Mouse (Mus musculus) heart, postnatal 25 days (tissue): ENCODE measurements around the gene Prpsap1. TPM values are rescaled to one million over a fixed set of nuclear protein-coding genes. Genes with fewer than 3 reads are reported as not detected.
"Not testable (repeated sequence)": the region's sequence is repeated elsewhere in the genome, so short reads cannot be mapped to it uniquely, and the experiment has no call there.

Experiments used
- DNase-seq: peaks from one replicate; pipeline ENCODE4 v3.0.0; 2022; ENCODE audit warnings: low spot score
- intact Hi-C: fragments of 180-260 bp; cut with DNase I; formaldehyde crosslinking; loops from one replicate; pipeline ENCODE4 v1.15.1; 2025
- total RNA-seq, 2 experiments: library from RNA; stranded (reverse); gene quantifications; 2 replicates each; pipeline ENCODE4 v1.2.3; 2021

Prpsap1 gene
- total RNA-seq, 2 experiments from 2014 or later = 33.2 to 35.1 TPM

DNA sequence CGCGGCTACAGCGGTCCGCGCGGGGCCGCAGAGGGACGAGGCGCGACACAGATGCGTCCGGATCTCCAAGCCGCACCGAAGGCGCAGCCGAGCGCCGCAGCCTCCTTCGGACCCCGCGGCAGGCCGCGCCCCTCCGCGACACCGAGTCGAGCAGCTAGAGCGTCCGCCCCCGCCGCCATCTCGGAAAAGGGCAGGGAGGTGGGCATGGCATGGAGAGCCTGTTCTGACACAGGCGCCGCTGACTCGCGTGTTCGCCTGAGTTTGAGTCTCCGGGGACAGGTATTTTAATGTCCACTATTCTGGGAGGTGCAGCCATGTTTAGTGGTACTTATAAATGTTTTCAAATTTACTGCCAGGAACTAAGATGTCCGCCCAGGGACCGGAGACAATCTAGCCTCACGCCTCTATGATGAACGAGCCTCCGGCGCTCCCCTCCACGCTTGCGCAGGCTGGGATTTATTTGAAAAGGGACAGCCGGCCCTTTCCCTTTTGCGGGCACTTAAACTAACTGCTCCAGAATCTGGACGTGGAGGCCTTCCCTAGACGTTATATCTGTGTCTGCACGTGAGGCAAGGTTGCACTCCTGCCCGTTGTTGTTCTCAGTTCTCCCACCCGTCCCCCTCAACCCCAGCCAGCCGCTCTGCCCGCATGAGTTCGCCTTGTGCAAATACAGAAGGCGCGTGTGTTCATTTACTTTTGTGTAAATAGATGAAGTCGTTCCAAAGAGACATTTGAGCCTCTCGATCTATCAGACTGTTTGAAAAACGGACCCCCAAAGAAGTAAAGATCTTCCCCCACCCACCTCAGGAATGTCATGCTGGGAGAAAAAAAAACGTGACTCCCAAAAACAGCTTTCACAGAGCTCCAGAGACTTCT lies 3.5 kb downstream of the Prpsap1 start:
- DNase-seq = peak; percentile 75
- intact Hi-C loops = no loop called here

DNA sequence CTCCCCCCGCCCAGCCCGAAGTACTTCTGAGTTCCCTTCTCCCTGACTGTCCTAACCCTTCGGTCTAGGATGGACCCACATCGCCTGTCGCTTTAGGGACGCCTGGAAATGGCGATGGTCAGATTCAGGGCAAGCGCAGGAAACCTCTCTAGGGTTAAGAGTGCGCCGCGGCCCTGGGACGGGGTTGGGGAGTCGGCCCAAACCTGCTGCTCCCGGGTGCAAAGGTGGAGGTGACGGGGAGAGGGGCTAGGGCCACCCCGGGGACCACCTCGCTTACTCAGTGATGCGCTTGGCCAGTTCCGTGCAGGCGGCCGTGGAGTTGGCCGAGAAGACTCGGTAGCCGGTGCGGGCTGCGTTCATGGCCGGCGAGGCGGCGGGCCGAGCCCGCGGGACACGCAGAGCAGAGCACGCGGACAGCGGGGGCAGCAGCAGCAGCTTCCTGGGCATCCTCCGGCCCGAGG lies 4.2 kb downstream of the Prpsap1 start:
- intact Hi-C loops = loop anchor here (10.0 kb wide), 1 partner anchor 45 kb away; the partner anchor contains the start of gene Sphk1
- no peak for DNase-seq

DNA sequence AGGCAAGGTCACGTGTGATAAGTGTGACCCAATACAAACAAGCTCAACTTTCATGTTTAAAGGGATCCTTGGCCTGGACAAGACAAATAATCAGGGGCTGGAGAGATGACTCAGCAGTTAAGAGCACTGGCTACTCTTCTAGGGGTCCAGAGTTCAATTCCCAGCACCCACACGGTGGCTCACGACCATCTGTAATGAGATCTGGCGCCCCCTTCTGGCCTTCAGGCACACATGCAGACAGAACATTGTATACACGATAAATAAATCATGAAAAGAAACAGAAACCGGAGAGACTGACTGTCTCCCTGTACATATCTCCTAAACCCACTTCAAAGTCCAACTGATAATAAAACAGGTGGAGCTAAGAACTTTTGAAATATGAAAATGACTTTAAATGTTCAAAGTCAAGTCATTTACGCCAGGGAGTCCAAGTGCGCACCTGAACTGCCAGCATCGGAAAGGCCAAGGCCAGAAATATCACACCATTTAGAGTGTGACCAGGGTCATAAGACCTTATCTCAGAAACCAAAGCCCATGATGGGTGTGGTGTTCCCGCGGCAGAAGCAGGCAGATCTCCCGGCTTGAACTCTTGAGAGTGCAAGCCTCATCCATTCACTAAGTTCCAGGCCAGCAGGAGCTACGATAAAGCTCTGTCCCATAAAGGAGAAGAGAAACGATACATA lies 5.2 kb downstream of the Prpsap1 start:
- intact Hi-C loops = loop anchor here (10.0 kb wide), 1 partner anchor 46 kb away; the partner anchor contains the start of gene Sphk1
- DNase-seq = no peak

GRCm38 (mm10) chr11:116488207-116488606 lies 5.8 kb downstream of the Prpsap1 start:
- intact Hi-C loops = loop anchor here (10.0 kb wide), 1 partner anchor 47 kb away; the partner anchor contains the start of gene Sphk1
- DNase-seq = no peak

GRCm38 (mm10) chr11:116484261-116484660 lies 9.7 kb downstream of the Prpsap1 start:
- intact Hi-C loops = loop anchor here (10.0 kb wide), 1 partner anchor 51 kb away; the partner anchor contains the start of gene Sphk1
- DNase-seq = no peak

GRCm38 (mm10) chr11:116481776-116482175 lies 12.2 kb downstream of the Prpsap1 start:
- intact Hi-C loops = loop anchor here (10.0 kb wide), 1 partner anchor 53 kb away; the partner anchor contains the start of gene Sphk1
- DNase-seq = no peak

DNA sequence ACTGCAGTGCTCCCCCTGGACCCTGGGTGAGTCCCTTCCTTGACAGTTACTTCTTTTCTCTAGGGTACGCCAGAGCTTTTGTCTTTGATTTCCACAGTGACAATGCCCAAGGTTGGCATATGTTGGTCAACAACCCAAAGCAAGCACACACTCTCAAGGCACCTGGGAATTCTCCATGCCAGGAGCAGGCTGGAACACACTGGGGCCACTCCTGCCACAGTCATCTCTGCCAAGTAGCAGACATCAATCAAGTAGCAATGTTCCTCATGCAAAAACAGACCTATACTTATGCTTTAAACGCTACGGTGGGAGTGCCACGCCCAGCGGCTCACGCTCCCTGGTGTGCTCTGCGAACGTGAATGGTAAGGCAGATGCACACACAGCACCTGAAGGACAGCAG lies 13.0 kb downstream of the Prpsap1 start:
- no peak for DNase-seq
- intact Hi-C loops = loop anchor here (10.0 kb wide), 1 partner anchor 54 kb away; the partner anchor contains the start of gene Sphk1

DNA sequence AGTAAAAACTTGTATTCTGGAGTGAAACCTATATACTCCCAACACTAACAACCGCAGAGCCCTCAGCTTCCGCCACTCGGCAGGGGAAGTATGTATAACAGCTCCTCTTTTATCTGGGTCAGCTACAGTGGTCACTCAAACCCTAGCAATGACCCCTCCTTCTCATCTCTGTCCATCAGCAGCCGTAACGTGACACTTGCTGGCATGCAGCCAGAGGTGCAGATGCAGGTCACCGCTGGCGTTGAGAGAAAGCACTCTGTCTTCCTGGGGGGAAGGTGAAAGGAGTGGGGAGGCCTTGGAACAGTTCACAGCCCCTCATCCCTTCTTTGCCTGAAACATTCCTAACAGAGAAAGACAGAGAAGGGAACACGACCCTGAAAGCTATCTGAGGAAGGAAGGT lies 14.2 kb downstream of the Prpsap1 start:
- no peak for DNase-seq
- intact Hi-C loops = loop anchor here (10.0 kb wide), 1 partner anchor 55 kb away; the partner anchor contains the start of gene Sphk1

DNA sequence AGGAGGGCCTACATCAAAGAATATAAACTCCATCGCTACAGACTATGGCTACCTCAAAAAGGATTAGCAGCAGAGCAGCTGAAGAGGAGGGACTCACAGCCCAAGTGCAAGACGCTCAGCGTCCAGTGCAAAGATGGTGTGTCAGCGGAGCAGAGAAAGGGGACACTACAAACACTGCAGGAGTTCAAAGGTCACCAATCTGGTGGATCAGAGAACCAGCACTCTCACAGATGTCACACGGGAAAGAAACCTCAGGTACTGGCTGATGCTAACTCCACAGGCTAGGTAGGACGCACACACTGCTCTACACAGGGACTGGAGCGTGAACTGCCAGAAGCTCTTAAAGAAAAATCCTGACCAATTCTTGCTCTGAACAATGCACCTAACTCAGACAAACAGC lies 15.0 kb downstream of the Prpsap1 start:
- no peak for DNase-seq
- intact Hi-C loops = no loop called here

GRCm38 (mm10) chr11:116477160-116477759 lies 16.7 kb downstream of the Prpsap1 start:
- DNase-seq = no peak
- intact Hi-C loops = no loop called here

GRCm38 (mm10) chr11:116476696-116477095 lies 17.3 kb downstream of the Prpsap1 start:
- intact Hi-C loops = no loop called here
- DNase-seq = no peak

- intact Hi-C loops = no loop called here
- no peak for DNase-seq
Measured at GRCm38 (mm10) chr11:116476041-116476440, 18.0 kb downstream of the Prpsap1 start.

DNA sequence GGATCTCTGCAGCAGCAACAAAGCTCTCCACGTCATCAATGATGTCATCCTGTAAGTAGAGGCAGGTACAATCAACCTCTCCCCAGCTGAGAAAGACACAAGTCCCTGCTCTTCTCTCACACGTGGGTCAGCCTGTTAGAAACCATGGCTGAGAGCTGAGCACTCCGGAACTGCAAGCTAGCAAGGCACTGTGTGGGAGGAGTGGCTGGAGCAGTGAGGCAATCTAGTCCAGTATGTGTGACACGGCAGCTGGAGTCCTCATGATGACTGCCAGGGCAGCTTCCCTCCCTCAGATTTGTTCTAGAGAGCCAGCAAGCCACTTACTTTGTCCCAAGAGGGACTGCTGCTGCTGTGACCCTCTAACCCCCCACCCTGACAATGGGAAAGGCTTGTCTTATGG lies 21.7 kb downstream of the Prpsap1 start:
- DNase-seq = no peak
- intact Hi-C loops = no loop called here

GRCm38 (mm10) chr11:116470896-116471295 lies 23.1 kb downstream of the Prpsap1 start:
- intact Hi-C loops = no loop called here
- no peak for DNase-seq

GRCm38 (mm10) chr11:116470249-116470648 lies 23.8 kb downstream of the Prpsap1 start:
- intact Hi-C loops = no loop called here
- no peak for DNase-seq

DNA sequence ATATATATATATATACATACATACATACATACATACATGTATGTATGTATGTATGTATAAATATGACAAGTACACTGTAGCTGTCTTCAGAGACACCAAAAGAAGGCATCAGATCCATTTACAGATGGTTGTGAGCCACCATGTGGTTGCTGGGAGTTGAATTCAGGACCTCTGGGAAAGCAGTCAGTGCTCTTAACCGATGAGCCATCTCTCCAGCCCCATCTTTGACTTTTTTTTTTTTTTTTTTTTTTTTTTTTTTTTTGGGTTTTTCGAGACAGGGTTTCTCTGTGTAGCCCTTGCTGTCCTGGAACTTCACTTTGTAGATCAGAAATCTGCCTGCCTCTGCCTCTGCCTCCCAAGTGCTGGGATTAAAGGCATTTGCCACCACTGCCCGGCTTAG lies 25.7 kb downstream of the Prpsap1 start:
- intact Hi-C loops = loop anchor here (10.0 kb wide), 1 partner anchor 324 kb away; no protein-coding TSS in a partner anchor

DNA sequence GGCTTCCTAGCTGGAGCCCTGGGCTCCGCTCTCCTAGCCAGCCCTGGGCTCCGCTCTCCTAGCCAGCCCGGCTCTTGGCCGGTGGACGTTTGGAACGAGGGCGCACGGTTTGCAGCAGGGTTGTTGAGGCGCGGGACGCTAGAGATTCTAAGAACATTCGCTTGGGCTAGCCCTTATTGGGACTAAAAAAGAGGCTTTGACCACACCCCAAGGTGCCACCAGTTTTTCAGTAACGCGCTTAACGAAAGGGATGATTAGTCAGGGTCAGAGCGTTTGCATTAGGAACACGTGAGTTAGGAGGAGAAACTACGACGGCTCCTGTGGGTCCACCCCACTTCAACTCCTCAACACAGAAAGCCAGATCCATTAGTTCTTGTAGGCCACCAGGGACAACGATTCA lies 27.9 kb downstream of the Prpsap1 start, which contains the start of gene Qrich2:
Qrich2 (minus strand) TSS at position 101 of the 400 bp plus-strand sequence.
- intact Hi-C loops = loop anchor here (10.0 kb wide), 1 partner anchor 321 kb away; no protein-coding TSS in a partner anchor
- DNase-seq = no peak

More for the DNA sequence above, 25.7 kb downstream of the Prpsap1 start:
- DNase-seq = not testable (repeated sequence)

DNA sequence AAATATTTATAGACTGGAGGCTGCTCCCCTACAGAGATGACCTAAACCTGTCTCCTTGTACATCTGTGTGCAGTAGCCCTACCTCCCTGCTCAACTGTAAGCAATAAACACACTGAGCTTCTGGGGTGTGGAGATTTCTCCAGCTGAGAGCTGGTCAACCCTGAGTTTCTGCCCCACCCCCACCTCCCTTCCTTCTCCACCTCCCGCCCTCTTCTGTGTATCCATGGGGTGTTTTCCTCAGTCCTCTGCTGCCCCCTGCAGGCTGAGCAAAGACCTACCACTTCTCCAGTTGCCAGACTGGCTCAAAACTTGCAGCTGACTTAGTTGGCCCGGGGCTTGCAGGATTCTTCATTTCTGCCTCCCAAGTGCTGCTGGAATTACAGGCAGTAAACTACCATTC lies 30.2 kb downstream of the Prpsap1 start:
- intact Hi-C loops = loop anchor here (1.0 to 10.0 kb wide), 3 partner anchors 145 to 319 kb away; no protein-coding TSS in a partner anchor

GRCm38 (mm10) chr11:116463338-116463737 lies 30.7 kb downstream of the Prpsap1 start:
- no peak for DNase-seq
- intact Hi-C loops = loop anchor here (5.0 to 10.0 kb wide), 2 partner anchors 236 to 319 kb away; no protein-coding TSS in a partner anchor

More for the DNA sequence above, 30.2 kb downstream of the Prpsap1 start:
- DNase-seq = peak; percentile 51
